Mouse (Mus musculus) E14TG2a.4 (cell line): ENCODE data around the gene Phf7.

ENCODE experiments used
- CTCF ChIP-seq: conservative IDR thresholded peaks from 2 replicates; pipeline ENCODE4 v1.5.1; 2014; ENCODE audit warnings: low read length
- POU5F1 ChIP-seq: IDR thresholded peaks from 2 replicates; pipeline ENCODE4 v1.6.1; 2014; ENCODE audit warnings: low read length, borderline replicate concordance

DNA sequence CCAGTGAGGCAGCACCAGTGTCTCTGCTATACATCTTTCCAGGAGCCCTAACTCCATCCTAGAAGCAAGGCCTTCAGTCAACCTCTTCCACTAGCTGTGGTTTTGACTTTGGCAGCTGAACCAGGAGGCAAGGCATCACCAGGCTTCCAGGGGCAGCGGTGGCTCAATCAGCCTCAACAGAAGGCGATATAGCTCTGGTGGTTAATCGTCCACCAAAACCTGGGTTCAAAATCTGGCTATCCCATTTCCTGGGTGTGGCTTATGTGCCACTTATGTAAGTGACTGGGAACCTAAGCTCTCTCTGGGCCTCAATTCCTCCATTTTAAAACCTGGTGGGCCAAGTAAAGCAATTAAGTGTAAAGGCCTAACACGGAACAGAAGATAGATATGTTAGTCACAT is 46.3 kb downstream of the Phf7 start:
- TF ChIP-seq CTCF, result no peak
- TF ChIP-seq POU5F1, result no peak
